Mouse (Mus musculus): Measurements from ENCODE around the gene Scml4.

DNA sequence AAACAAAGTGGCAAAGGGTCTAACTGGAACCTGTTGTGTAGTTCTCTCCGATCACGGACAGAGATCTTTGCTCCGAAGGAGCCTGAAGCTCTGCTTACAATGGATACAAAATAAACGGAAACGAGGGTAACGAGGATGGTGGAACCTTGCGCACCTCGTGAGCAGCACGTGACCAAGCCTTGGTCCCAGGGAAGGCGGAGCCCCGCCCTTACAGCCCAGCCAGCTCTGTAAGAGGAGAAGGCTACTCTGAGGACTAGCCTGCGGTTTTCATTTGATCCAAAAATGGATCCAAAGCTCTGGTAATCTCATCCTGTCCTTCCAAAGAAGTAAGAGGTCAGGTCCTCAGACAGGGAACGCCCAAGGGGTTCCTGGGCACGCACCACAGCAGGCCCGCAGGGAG lies 128.5 kb downstream of the Scml4 start:
- TF ChIP-seq CTCF (IDR thresholded peaks at IDR 0.05; ENCODE audit: control insufficient read depth, insufficient read depth, insufficient replicate concordance, low read depth, low read length) = no peak
- no peak for TF ChIP-seq POLR2A (IDR thresholded peaks at IDR 0.05; ENCODE audit: control insufficient read depth, low read depth, low read length)
